Mouse (Mus musculus) heart, postnatal 10 days (tissue): ENCODE measurements at regions not wholly inside any gene's neighbourhood (a gene's known extent, or its start where the extent isn't known, plus 50 kb on each side); places are given as distances from the start of the nearest gene placed in this dataset.

Experiments
- DNase-seq, 2 experiments: peaks; one replicate each; pipeline ENCODE4 v3.0.0; 2021
- intact Hi-C: fragments of 180-260 bp; cut with DNase I; formaldehyde crosslinking; loops from one replicate; pipeline ENCODE4 v1.15.1; 2025

GRCm38 (mm10) chr9:30283080-30283770 is 143.7 kb upstream of the Snx19 start:
- DNase-seq = no peak
- intact Hi-C loops = no loop called here

GRCm38 (mm10) chr9:30283771-30284148 is 143.1 kb upstream of the Snx19 start:
- intact Hi-C loops = no loop called here
- DNase-seq = no peak

GRCm38 (mm10) chr9:30284562-30285323 is 142.2 kb upstream of the Snx19 start:
- no peak for DNase-seq
- intact Hi-C loops = no loop called here

GRCm38 (mm10) chr9:30285324-30285599 is 141.6 kb upstream of the Snx19 start:
- no peak for DNase-seq
- intact Hi-C loops = no loop called here

GRCm38 (mm10) chr9:30299844-30300243 is 127.1 kb upstream of the Snx19 start:
- peak; percentile 12 to 60 for DNase-seq
- intact Hi-C loops = no loop called here

- intact Hi-C loops = no loop called here
- no peak for DNase-seq
Observed at GRCm38 (mm10) chr9:30308281-30308680, 118.6 kb upstream of the Snx19 start.

- intact Hi-C loops = no loop called here
- DNase-seq = no peak
Observed at GRCm38 (mm10) chr9:30313360-30313759, 113.5 kb upstream of the Snx19 start.

GRCm38 (mm10) chr9:30314355-30315171 is 112.3 kb upstream of the Snx19 start:
- DNase-seq = peak; percentile 57 to 64
- intact Hi-C loops = loop anchor here (2.0 kb wide), 1 partner anchor 654 kb away; no protein-coding TSS in a partner anchor

GRCm38 (mm10) chr9:30315172-30315644 is 111.7 kb upstream of the Snx19 start:
- DNase-seq = peak; percentile 48 to 59
- intact Hi-C loops = loop anchor here (2.0 kb wide), 1 partner anchor 654 kb away; no protein-coding TSS in a partner anchor

- intact Hi-C loops = no loop called here
Observed at GRCm38 (mm10) chr9:30344866-30345265, 82.0 kb upstream of the Snx19 start.

GRCm38 (mm10) chr9:30353965-30354364 is 72.9 kb upstream of the Snx19 start:
- no peak for DNase-seq
- intact Hi-C loops = no loop called here

More at GRCm38 (mm10) chr9:30344866-30345265, 82.0 kb upstream of the Snx19 start:
- no peak for DNase-seq

GRCm38 (mm10) chr9:30355642-30356041 is 71.3 kb upstream of the Snx19 start:
- DNase-seq = no peak
- intact Hi-C loops = no loop called here

- intact Hi-C loops = no loop called here
- DNase-seq = peak; percentile 1
Observed at GRCm38 (mm10) chr9:30369554-30370440, 57.1 kb upstream of the Snx19 start.

GRCm38 (mm10) chr9:30370789-30371188 is 56.1 kb upstream of the Snx19 start:
- no peak for DNase-seq
- intact Hi-C loops = no loop called here

- no peak for DNase-seq
- intact Hi-C loops = no loop called here
Observed at GRCm38 (mm10) chr9:30376908-30377307, 50.0 kb upstream of the Snx19 start.
